Mouse (Mus musculus) stomach, postnatal 0 days (tissue): Measurements from ENCODE around the gene Sept1. TPM values are rescaled to one million over a fixed set of nuclear protein-coding genes. Genes with fewer than 3 reads are reported as not detected.

ENCODE experiments used
- ATAC-seq: fragments of 200-750 bp; cut with Nextera tagmentation; 2 replicates; pipeline ENCODE4 v1.8.0; 2017; ENCODE audit not compliant: low FRiP score, low TSS enrichment
- DNase-seq: peaks from one replicate; pipeline ENCODE4 v3.0.0-alpha.2; 2016; ENCODE audit warnings: low spot score
- H3K27ac ChIP-seq: fragments of 300-500 bp; sonication (generic); replicated peaks from 2 replicates; pipeline ENCODE4 v1.5.1; 2014; ENCODE audit warnings: mild to moderate bottlenecking, control low read depth
- H3K27me3 ChIP-seq: fragments of 300-500 bp; sonication (generic); 2 replicates; pipeline ENCODE4 v1.6.1; 2014; ENCODE audit warnings: low read length; ENCODE audit not compliant: control insufficient read depth, insufficient read depth
- H3K36me3 ChIP-seq: fragments of 300-500 bp; sonication (generic); 2 replicates; pipeline ENCODE4 v1.6.1; 2014; ENCODE audit warnings: low read length, mixed read lengths; ENCODE audit not compliant: control insufficient read depth, insufficient read depth
- H3K4me1 ChIP-seq: fragments of 300-500 bp; sonication (generic); replicated peaks from 2 replicates; pipeline ENCODE4 v1.6.1; 2014; ENCODE audit warnings: antibody characterized with exemption; ENCODE audit not compliant: control insufficient read depth, insufficient read depth
- H3K4me2 ChIP-seq: fragments of 300-500 bp; sonication (generic); replicated peaks from 2 replicates; pipeline ENCODE4 v1.6.1; 2014; ENCODE audit warnings: low read depth, mild to moderate bottlenecking, control low read depth, moderate library complexity
- H3K4me3 ChIP-seq: fragments of 300-500 bp; sonication (generic); 2 replicates; pipeline ENCODE4 v1.5.1; 2014; ENCODE audit warnings: low read depth, low read length, control low read depth
- H3K9ac ChIP-seq: fragments of 300-500 bp; sonication (generic); 2 replicates; pipeline ENCODE4 v1.6.1; 2014; ENCODE audit warnings: mild to moderate bottlenecking, low read length, control low read depth, mixed read lengths
- H3K9me3 ChIP-seq: fragments of 300-500 bp; sonication (generic); 2 replicates; pipeline ENCODE4 v1.6.1; 2016; ENCODE audit warnings: low read length; ENCODE audit not compliant: control insufficient read depth
- CTCF ChIP-seq: IDR thresholded peaks from 2 replicates; pipeline ENCODE4 v1.5.1; 2016; ENCODE audit warnings: antibody characterized with exemption, low read depth, mild to moderate bottlenecking, moderate library complexity
- EP300 ChIP-seq: optimal IDR thresholded peaks from 2 replicates; pipeline ENCODE3; 2016; ENCODE audit warnings: antibody characterized with exemption
- WGBS: fragments of 180-500 bp; shearing (Covaris S2); extraction: QIAGEN DNeasy Blood & Tissue Kit; methylation state at CpG from one replicate; pipeline ENCODE4 v1.1.7; 2014; 5-methylcytosine and 5-hydroxymethylcytosine counted together
- polyA plus RNA-seq: library from polyadenylated mRNA; unstranded; fragments of >200 nt; fragmentation: Nextera tagmentation; extraction: Ambion mirVana; gene quantifications from 2 replicates; pipeline ENCODE4 v1.2.1, GENCODE M21; 2015

Gene Sept1
- polyA plus RNA-seq, 1 experiment from 2014 or later = 7.0 TPM

GRCm38 (mm10) chr7:127180783-127181182 lies 52.1 kb downstream of the Sept1 start:
- no peak overlapping the region for H3K4me2 ChIP-seq
- WGBS = 50% methylated on average over 2 of the region's 2 CpGs
- DNase-seq = no peak
- no peak overlapping the region for H3K9ac ChIP-seq
- H3K9me3 ChIP-seq = no peaks in the 10 kb centered on the region
- H3K4me3 ChIP-seq = no peak overlapping the region
- no peaks in the 10 kb centered on the region for H3K4me1 ChIP-seq
- H3K36me3 ChIP-seq = no peaks in the 10 kb centered on the region
- ATAC-seq = no peak
- H3K27ac ChIP-seq = no peak overlapping the region
- TF ChIP-seq CTCF = no peak
- TF ChIP-seq EP300 = no peak
- H3K27me3 ChIP-seq = no peaks in the 10 kb centered on the region

- H3K4me2 ChIP-seq = no peak overlapping the region
- no peak for ATAC-seq
- no peak overlapping the region for H3K4me3 ChIP-seq
- H3K36me3 ChIP-seq = no peaks in the 10 kb centered on the region
- no peak overlapping the region for H3K9ac ChIP-seq
- H3K27ac ChIP-seq = no peak overlapping the region
- no peaks in the 10 kb centered on the region for H3K9me3 ChIP-seq
- no peak for DNase-seq
- H3K27me3 ChIP-seq = no peaks in the 10 kb centered on the region
- H3K4me1 ChIP-seq = no peaks in the 10 kb centered on the region
- 76% methylated on average over 4 of the region's 4 CpGs for WGBS
- TF ChIP-seq CTCF = no peak
- TF ChIP-seq EP300 = no peak
Observed at GRCm38 (mm10) chr7:127176937-127177336, 56.0 kb downstream of the Sept1 start.

GRCm38 (mm10) chr7:127166501-127166900 lies 66.4 kb downstream of the Sept1 start:
- no peak for TF ChIP-seq EP300
- no peak for TF ChIP-seq CTCF
- no peak overlapping the region for H3K9ac ChIP-seq
- WGBS = 78% methylated on average over 5 of the region's 5 CpGs
- ATAC-seq (no peak), DNase-seq (no peak)
- no peak overlapping the region for H3K4me3 ChIP-seq
- H3K36me3 ChIP-seq = no peaks in the 10 kb centered on the region
- H3K27ac ChIP-seq = no peak overlapping the region
- H3K27me3 ChIP-seq = no peaks in the 10 kb centered on the region
- H3K9me3 ChIP-seq = no peaks in the 10 kb centered on the region
- H3K4me1 ChIP-seq = no peaks in the 10 kb centered on the region
- no peak overlapping the region for H3K4me2 ChIP-seq

- no peaks in the 10 kb centered on the region for H3K4me1 ChIP-seq
- no peaks in the 10 kb centered on the region for H3K36me3 ChIP-seq
- no peaks in the 10 kb centered on the region for H3K9me3 ChIP-seq
- no peak overlapping the region for H3K27ac ChIP-seq
- no peak for DNase-seq
- no peak for ATAC-seq
- H3K27me3 ChIP-seq = no peaks in the 10 kb centered on the region
- no peak overlapping the region for H3K9ac ChIP-seq
- TF ChIP-seq CTCF = no peak
- TF ChIP-seq EP300 = no peak
- no peak overlapping the region for H3K4me2 ChIP-seq
- WGBS = 82% methylated on average over 12 of the region's 12 CpGs
- no peak overlapping the region for H3K4me3 ChIP-seq
Observed at GRCm38 (mm10) chr7:127165607-127166493, 67.1 kb downstream of the Sept1 start.

Other genes with a start within 250 kb of the Sept1 start
- 49.5 and 50.0 TPM in 2 replicates for gene Mvp, start 218.5 kb downstream of the Sept1 start, polyA plus RNA-seq
- 0.42 TPM in 1 of 2 replicates, not detected in the other for gene Pagr1b, start 216.6 kb downstream of the Sept1 start, polyA plus RNA-seq
- 8.7 and 25.1 TPM in 2 replicates for gene Pagr1a, start 215.8 kb downstream of the Sept1 start, polyA plus RNA-seq
- gene Gm42742, start 212.0 kb downstream of the Sept1 start, polyA plus RNA-seq = 12.0 and 27.5 TPM in 2 replicates
- 1.7 and 2.9 TPM in 2 replicates for gene Prrt2, start 211.9 kb downstream of the Sept1 start, polyA plus RNA-seq
- gene Maz, start 206.1 kb downstream of the Sept1 start, polyA plus RNA-seq = 21.3 and 25.5 TPM in 2 replicates
- gene Kif22, start 190.7 kb downstream of the Sept1 start, polyA plus RNA-seq = 20.8 and 24.4 TPM in 2 replicates
- 1.8 and 2.0 TPM in 2 replicates for gene Zg16, start 145.8 kb downstream of the Sept1 start, polyA plus RNA-seq
- gene AI467606, start 141.8 kb downstream of the Sept1 start, polyA plus RNA-seq = 4.0 and 4.1 TPM in 2 replicates
- gene Qprt, start 110.9 kb downstream of the Sept1 start, polyA plus RNA-seq = 0.89 and 1.4 TPM in 2 replicates
- gene Spn, start 95.3 kb downstream of the Sept1 start, polyA plus RNA-seq = 0.21 and 0.22 TPM in 2 replicates
- gene Cd2bp2, start 37.1 kb downstream of the Sept1 start, polyA plus RNA-seq = 22.8 and 25.2 TPM in 2 replicates
- gene Tbc1d10b, start 24.7 kb downstream of the Sept1 start, polyA plus RNA-seq = 11.7 and 12.1 TPM in 2 replicates
- gene Mylpf, start 24.2 kb downstream of the Sept1 start, polyA plus RNA-seq = 11.7 and 15.9 TPM in 2 replicates
- gene Zfp553, start 69 bp downstream of the Sept1 start, polyA plus RNA-seq = 11.4 and 12.2 TPM in 2 replicates
- gene Zfp771, start 11.1 kb upstream of the Sept1 start, polyA plus RNA-seq = 27.3 and 29.6 TPM in 2 replicates
- gene Dctpp1, start 27.6 kb upstream of the Sept1 start, polyA plus RNA-seq = 79.8 and 84.5 TPM in 2 replicates
- gene Sephs2, start 40.9 kb upstream of the Sept1 start, polyA plus RNA-seq = 113 and 115 TPM in 2 replicates
- gene Itgal, start 63.1 kb upstream of the Sept1 start, polyA plus RNA-seq = 0.80 and 1.1 TPM in 2 replicates
- 9.0 and 11.0 TPM in 2 replicates for gene Zfp768, start 112.5 kb upstream of the Sept1 start, polyA plus RNA-seq
- gene Zfp747, start 142.9 kb upstream of the Sept1 start, polyA plus RNA-seq = 4.9 and 5.4 TPM in 2 replicates
- 3.0 and 3.1 TPM in 2 replicates for gene 9130019O22Rik, start 154.0 kb upstream of the Sept1 start, polyA plus RNA-seq
- 3.3 and 3.9 TPM in 2 replicates for gene E430018J23Rik, start 160.5 kb upstream of the Sept1 start, polyA plus RNA-seq
- gene Zfp764, start 173.7 kb upstream of the Sept1 start, polyA plus RNA-seq = 4.0 and 4.3 TPM in 2 replicates
- 15.6 and 17.8 TPM in 2 replicates for gene Zfp688, start 188.9 kb upstream of the Sept1 start, polyA plus RNA-seq
- gene Zfp689, start 216.0 kb upstream of the Sept1 start, polyA plus RNA-seq = 2.1 and 2.9 TPM in 2 replicates
- 30.4 and 36.5 TPM in 2 replicates for gene Prr14, start 226.5 kb upstream of the Sept1 start, polyA plus RNA-seq
- gene Fbrs, start 246.1 kb upstream of the Sept1 start, polyA plus RNA-seq = 8.7 and 9.3 TPM in 2 replicates